Mouse (Mus musculus): ENCODE data around the gene Tmem176b.

Gene Tmem176b

GRCm38 (mm10) chr6:48787867-48788266, 53.4 kb downstream of the Tmem176b start:
- DNase-seq (ENCODE audit: low spot score): no peak

- no peak for DNase-seq (ENCODE audit: low spot score)
Observed at GRCm38 (mm10) chr6:48785601-48786000, 55.7 kb downstream of the Tmem176b start.

- DNase-seq (ENCODE audit: low spot score): no peak
Observed at GRCm38 (mm10) chr6:48785189-48785588, 56.1 kb downstream of the Tmem176b start.

DNA sequence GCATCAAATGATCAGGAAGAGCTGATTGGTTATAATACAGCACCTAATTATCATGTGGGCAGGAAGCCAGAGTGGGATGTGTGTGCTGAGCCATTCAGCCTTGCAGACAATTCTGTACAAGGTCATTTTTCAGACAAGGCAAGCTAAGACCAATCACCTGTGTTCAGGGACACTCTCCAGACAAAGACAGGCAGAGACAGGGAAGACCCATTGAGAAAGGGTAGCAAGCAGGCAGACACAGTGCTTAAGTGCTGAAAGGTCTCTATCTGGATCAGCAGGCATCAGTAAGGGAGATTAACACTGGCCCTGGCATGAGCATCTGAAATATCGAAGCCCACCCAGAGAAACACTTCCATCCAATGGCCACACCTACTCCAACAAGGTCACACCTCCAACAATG, 56.9 kb downstream of the Tmem176b start:
- no peak for DNase-seq (ENCODE audit: low spot score)

Measured in layer of hippocampus, adult 11-12 months (tissue).